Mouse (Mus musculus): ENCODE measurements around the gene Pp2d1.
A peak's percentile ranks its signal among the peaks of the same experiment; 100 is the strongest.

The Pp2d1 gene

GRCm38 (mm10) chr17:53566161-53566918 lies 27.1 kb upstream of the Pp2d1 start, which contains the start of gene Kat2b:
Kat2b (plus strand) TSS chr17:53566861.
- DNase-seq, result peak; percentile 15

GRCm38 (mm10) chr17:53564837-53565236 lies 25.6 kb upstream of the Pp2d1 start:
- no peak for DNase-seq

- DNase-seq, result no peak
Observed at GRCm38 (mm10) chr17:53561458-53562029, 22.3 kb upstream of the Pp2d1 start.

GRCm38 (mm10) chr17:53559646-53560045 lies 20.4 kb upstream of the Pp2d1 start:
- DNase-seq, result no peak

GRCm38 (mm10) chr17:53557443-53557842 lies 18.2 kb upstream of the Pp2d1 start:
- no peak for DNase-seq

GRCm38 (mm10) chr17:53554813-53555212 lies 15.6 kb upstream of the Pp2d1 start:
- DNase-seq, result no peak

GRCm38 (mm10) chr17:53554088-53554487 lies 14.8 kb upstream of the Pp2d1 start:
- DNase-seq, result no peak

- no peak for DNase-seq
Observed at GRCm38 (mm10) chr17:53551306-53552299, 12.4 kb upstream of the Pp2d1 start.

- DNase-seq, result peak; percentile 82
Observed at GRCm38 (mm10) chr17:53543591-53544324, 4.5 kb upstream of the Pp2d1 start.

GRCm38 (mm10) chr17:53542536-53542935 lies 3.3 kb upstream of the Pp2d1 start:
- DNase-seq, result no peak

- DNase-seq, result no peak
Observed at GRCm38 (mm10) chr17:53532425-53532824, 6.8 kb downstream of the Pp2d1 start.

- DNase-seq, result no peak
Observed at GRCm38 (mm10) chr17:53531160-53531559, 8.1 kb downstream of the Pp2d1 start.

- DNase-seq, result no peak
Observed at GRCm38 (mm10) chr17:53528034-53528433, 11.2 kb downstream of the Pp2d1 start.

GRCm38 (mm10) chr17:53520509-53520908 lies 18.7 kb downstream of the Pp2d1 start:
- no peak for DNase-seq

- no peak for DNase-seq
Observed at GRCm38 (mm10) chr17:53519364-53519763, 19.9 kb downstream of the Pp2d1 start.

- DNase-seq, result peak; percentile 15
Observed at GRCm38 (mm10) chr17:53512311-53512951, 26.8 kb downstream of the Pp2d1 start.

- DNase-seq, result no peak
Observed at GRCm38 (mm10) chr17:53502966-53503365, 36.3 kb downstream of the Pp2d1 start.

- DNase-seq, result no peak
Observed at GRCm38 (mm10) chr17:53489007-53489378, 50.3 kb downstream of the Pp2d1 start.

- DNase-seq, result no peak
Observed at GRCm38 (mm10) chr17:53488291-53489006, 50.8 kb downstream of the Pp2d1 start.

- DNase-seq, result no peak
Observed at GRCm38 (mm10) chr17:53480433-53480832, 58.8 kb downstream of the Pp2d1 start.

GRCm38 (mm10) chr17:53479604-53480041 lies 59.6 kb downstream of the Pp2d1 start:
- DNase-seq, result peak; percentile 52

Data from layer of hippocampus, adult 9-11 months (tissue).